Mouse (Mus musculus) midbrain, embryonic 11.5 days (tissue): ENCODE data around the gene Klhl10. TPM values are rescaled to one million over a fixed set of nuclear protein-coding genes. Genes with fewer than 3 reads are reported as not detected.

Experiments
- ATAC-seq: fragments of 200-750 bp; cut with Nextera tagmentation; 2 replicates; pipeline ENCODE4 v1.8.0; 2017; ENCODE audit warnings: moderate TSS enrichment, moderate library complexity; ENCODE audit not compliant: low FRiP score
- DNase-seq: peaks from one replicate; pipeline ENCODE4 v3.0.0; 2015; ENCODE audit warnings: low spot score; ENCODE audit errors: missing footprints
- H3K27ac ChIP-seq: fragments of 300-500 bp; sonication (generic); 2 replicates; pipeline ENCODE4 v1.5.1; 2014; ENCODE audit warnings: low read depth, low read length
- H3K27me3 ChIP-seq: fragments of 300-500 bp; sonication (generic); 2 replicates; pipeline ENCODE4 v1.6.1; 2014; ENCODE audit warnings: mild to moderate bottlenecking, low read length, moderate library complexity, mixed read lengths; ENCODE audit not compliant: control insufficient read depth, insufficient read depth
- H3K36me3 ChIP-seq: fragments of 300-500 bp; sonication (generic); 2 replicates; pipeline ENCODE4 v1.6.1; 2014; ENCODE audit warnings: mild to moderate bottlenecking, low read length, moderate library complexity, mixed read lengths; ENCODE audit not compliant: control insufficient read depth, insufficient read depth
- H3K4me1 ChIP-seq: fragments of 300-500 bp; sonication (generic); 2 replicates; pipeline ENCODE4 v1.6.1; 2014; ENCODE audit warnings: low read length; ENCODE audit not compliant: control insufficient read depth, insufficient read depth
- H3K4me2 ChIP-seq: fragments of 300-500 bp; sonication (generic); 2 replicates; pipeline ENCODE4 v1.6.1; 2014; ENCODE audit warnings: mild to moderate bottlenecking, moderate library complexity
- H3K4me3 ChIP-seq: fragments of 300-500 bp; sonication (generic); 2 replicates; pipeline ENCODE4 v1.5.1; 2014; ENCODE audit warnings: low read depth, low read length
- H3K9ac ChIP-seq: fragments of 300-500 bp; sonication (generic); 2 replicates; pipeline ENCODE4 v1.6.1; 2014; ENCODE audit warnings: low read length
- H3K9me3 ChIP-seq: fragments of 300-500 bp; sonication (generic); 2 replicates; pipeline ENCODE4 v1.6.1; 2016; ENCODE audit warnings: low read length; ENCODE audit not compliant: control insufficient read depth
- WGBS: fragments of 180-500 bp; shearing (Covaris S2); extraction: QIAGEN DNeasy Blood & Tissue Kit; methylation state at CpG from one replicate; pipeline ENCODE4 v1.1.7; 2014; 5-methylcytosine and 5-hydroxymethylcytosine counted together
- polyA plus RNA-seq: library from polyadenylated mRNA; unstranded; fragments of >200 nt; fragmentation: Nextera tagmentation; extraction: Ambion mirVana; gene quantifications from 2 replicates; pipeline ENCODE4 v1.2.1, GENCODE M21; 2014

Gene Klhl10
- polyA plus RNA-seq, 1 experiment from 2014 or later: 0.61 TPM

- no peak for DNase-seq
- Histone ChIP-seq H3K9me3 (no peaks in the 10 kb centered on the region), H3K36me3 (no peaks in the 10 kb centered on the region), H3K4me3 (no peak overlapping the region), H3K9ac (no peak overlapping the region), H3K27me3 (no peaks in the 10 kb centered on the region), H3K27ac (no peak overlapping the region), H3K4me2 (no peak overlapping the region), H3K4me1 (no peaks in the 10 kb centered on the region)
- 91% methylated on average over 5 of the region's 5 CpGs for WGBS
- ATAC-seq: no peak
Observed at GRCm38 (mm10) chr11:100406995-100407705, 34.6 kb upstream of the Klhl10 start.

GRCm38 (mm10) chr11:100408076-100408834 is 33.5 kb upstream of the Klhl10 start:
- Histone ChIP-seq H3K36me3 (no peaks in the 10 kb centered on the region), H3K4me3 (no peak overlapping the region), H3K4me1 (no peaks in the 10 kb centered on the region; the same call in 1 of the 2 replicates), H3K27me3 (peaks cover under 1% of the 10 kb centered on the region; the same call in 1 of the 2 replicates), H3K27ac (no peak overlapping the region), H3K9ac (no peak overlapping the region), H3K9me3 (no peaks in the 10 kb centered on the region), H3K4me2 (no peak overlapping the region)
- DNase-seq (no peak), ATAC-seq (no peak)
- 50% methylated on average over 10 of the region's 10 CpGs for WGBS

- DNase-seq (no peak), ATAC-seq (no peak)
- Histone ChIP-seq H3K4me2 (no peak overlapping the region), H3K9ac (no peak overlapping the region), H3K4me3 (no peak overlapping the region), H3K4me1 (peaks cover 4% of the 10 kb centered on the region), H3K27ac (no peak overlapping the region), H3K9me3 (no peaks in the 10 kb centered on the region), H3K27me3 (peaks cover 5% of the 10 kb centered on the region), H3K36me3 (no peaks in the 10 kb centered on the region)
- WGBS: 90% methylated on average over 12 of the region's 12 CpGs
Observed at GRCm38 (mm10) chr11:100408835-100409462, 32.8 kb upstream of the Klhl10 start.

GRCm38 (mm10) chr11:100409686-100410085 is 32.0 kb upstream of the Klhl10 start:
- no peaks in the 10 kb centered on the region for H3K36me3 ChIP-seq
- ATAC-seq (no peak), DNase-seq (no peak)

GRCm38 (mm10) chr11:100411736-100412135 is 30.0 kb upstream of the Klhl10 start:
- H3K9me3 ChIP-seq: no peaks in the 10 kb centered on the region
- H3K4me2 ChIP-seq: no peak overlapping the region
- H3K27ac ChIP-seq: no peak overlapping the region
- no peaks in the 10 kb centered on the region for H3K36me3 ChIP-seq
- peaks cover 6% of the 10 kb centered on the region for H3K4me1 ChIP-seq
- no peak for ATAC-seq
- no peak overlapping the region for H3K9ac ChIP-seq
- DNase-seq: no peak
- no peak overlapping the region for H3K4me3 ChIP-seq
- H3K27me3 ChIP-seq: peaks cover 19% of the 10 kb centered on the region
- WGBS: 82% methylated on average over 11 of the region's 11 CpGs

More at GRCm38 (mm10) chr11:100409686-100410085, 32.0 kb upstream of the Klhl10 start:
- H3K4me2 ChIP-seq: no peak overlapping the region
- no peak overlapping the region for H3K4me3 ChIP-seq
- H3K9me3 ChIP-seq: no peaks in the 10 kb centered on the region
- H3K27ac ChIP-seq: no peak overlapping the region
- H3K4me1 ChIP-seq: peaks cover 5% of the 10 kb centered on the region
- WGBS: 71% methylated on average over 3 of the region's 3 CpGs
- no peak overlapping the region for H3K9ac ChIP-seq
- peaks cover 7% of the 10 kb centered on the region for H3K27me3 ChIP-seq

GRCm38 (mm10) chr11:100413541-100413940 is 28.2 kb upstream of the Klhl10 start:
- peaks cover 6% of the 10 kb centered on the region for H3K4me1 ChIP-seq
- no peak for ATAC-seq
- H3K27me3 ChIP-seq: peaks cover 19% of the 10 kb centered on the region
- peak; percentile 87 for DNase-seq
- no peak overlapping the region for H3K27ac ChIP-seq
- H3K4me2 ChIP-seq: peak overlapping the region; percentile 65
- H3K9me3 ChIP-seq: no peaks in the 10 kb centered on the region
- no peaks in the 10 kb centered on the region for H3K36me3 ChIP-seq
- 79% methylated on average over 11 of the region's 11 CpGs for WGBS
- H3K4me3 ChIP-seq: peak overlapping the region; percentile 64
- H3K9ac ChIP-seq: peak overlapping the region; percentile 74

- H3K4me2 ChIP-seq: peak within 1 kb of the TSS; percentile 65
- 2% methylated on average over 93 of the region's 93 CpGs for WGBS
- H3K27ac ChIP-seq: no peak within 1 kb of the TSS
- no peaks in the 10 kb centered on the region for H3K36me3 ChIP-seq
- peak within 1 kb of the TSS; percentile 64 for H3K4me3 ChIP-seq
- peak; percentile 93 for ATAC-seq
- peak within 1 kb of the TSS; percentile 74 for H3K9ac ChIP-seq
- H3K9me3 ChIP-seq: no peaks in the 10 kb centered on the region
- H3K27me3 ChIP-seq: peaks cover 19% of the 10 kb centered on the region
- DNase-seq: peak; percentile 99
- peaks cover 6% of the 10 kb centered on the region for H3K4me1 ChIP-seq
Observed at GRCm38 (mm10) chr11:100414021-100414913, 27.4 kb upstream of the Klhl10 start, which contains the start of gene P3h4. Gene P3h4, minus strand, starts transcription at chr11:100414836.

GRCm38 (mm10) chr11:100414914-100415822 is 26.5 kb upstream of the Klhl10 start, which contains the start of gene Fkbp10:
Gene Fkbp10, plus strand, starts transcription at chr11:100415697.
- ATAC-seq: peak; percentile 67
- Histone ChIP-seq H3K36me3 (no peaks in the 10 kb centered on the region), H3K27me3 (peaks cover 19% of the 10 kb centered on the region), H3K4me3 (peak within 1 kb of the TSS; percentile 64), H3K4me2 (peak within 1 kb of the TSS; percentile 65), H3K9ac (peak within 1 kb of the TSS; percentile 74), H3K4me1 (peaks cover 6% of the 10 kb centered on the region), H3K27ac (no peak within 1 kb of the TSS), H3K9me3 (no peaks in the 10 kb centered on the region)
- WGBS: under 1% methylated on average over 30 of the region's 31 CpGs
- peak; percentile 94 for DNase-seq
